Mouse (Mus musculus): ENCODE measurements at regions not wholly inside any gene's neighbourhood (a gene's known extent, or its start where the extent isn't known, plus 50 kb on each side); places are given as distances from the start of the nearest gene placed in this dataset.
"Not testable (repeated sequence)": the region's sequence is repeated elsewhere in the genome, so short reads cannot be mapped to it uniquely, and the experiment has no call there.

- not testable (repeated sequence) for TF ChIP-seq CTCF (IDR thresholded peaks at IDR 0.05; ENCODE audit: low read depth, low read length); POLR2A (IDR thresholded peaks at IDR 0.05; ENCODE audit: extremely low read depth, insufficient read depth, low read length)
Measured at GRCm38 (mm10) chr2:17939857-17940848, 56.6 kb downstream of the H2al2a start.
